Mouse (Mus musculus) brain, embryonic 14.5 days (tissue): ENCODE data around the gene Zbtb18.

ENCODE experiments used
- CTCF ChIP-seq: fragments of 200-500 bp; IDR thresholded peaks from 2 replicates; pipeline ENCODE4 v1.5.1; 2012; ENCODE audit warnings: inconsistent platforms, mild to moderate bottlenecking, moderate library complexity, borderline replicate concordance; ENCODE audit not compliant: insufficient read depth, insufficient read length; ENCODE audit errors: extremely low read depth
- POLR2A ChIP-seq: fragments of 200-500 bp; IDR thresholded peaks from 2 replicates; pipeline ENCODE4 v1.6.1; 2012; ENCODE audit warnings: mild to moderate bottlenecking, inconsistent platforms, borderline replicate concordance; ENCODE audit not compliant: poor library complexity, insufficient read depth, insufficient read length, severe bottlenecking; ENCODE audit errors: extremely low read depth

- TF ChIP-seq CTCF (peak; percentile 25; the same call in 1 of the 2 replicates), POLR2A (peak; percentile 30; the same call in 1 of the 2 replicates)
Observed at GRCm38 (mm10) chr1:177441492-177442195, 507 bp upstream of the Zbtb18 start.
